Mouse (Mus musculus) layer of hippocampus, postnatal 14 days (tissue): ENCODE results near the gene Aff1. TPM values are rescaled to one million over a fixed set of nuclear protein-coding genes. Genes with fewer than 3 reads are reported as not detected.

Source experiments
- DNase-seq, 2 experiments: peaks; one replicate each; pipeline ENCODE4 v3.0.0; 2021 to 2022; ENCODE audit warnings: low spot score in 2 of 2, mixed read lengths in 1 of 2
- total RNA-seq, 2 experiments: library from RNA; stranded (reverse); gene quantifications; 2 replicates each; pipeline ENCODE4 v1.2.3; 2021

Aff1 gene
- total RNA-seq, 2 experiments from 2014 or later: 13.1 to 14.0 TPM

GRCm38 (mm10) chr5:103770447-103771222, 78.5 kb downstream of the Aff1 start:
- DNase-seq: no peak

- no peak for DNase-seq
Observed at GRCm38 (mm10) chr5:103771380-103771779, 79.2 kb downstream of the Aff1 start.

- DNase-seq: no peak
Observed at GRCm38 (mm10) chr5:103772252-103772651, 80.1 kb downstream of the Aff1 start.

GRCm38 (mm10) chr5:103773100-103773552, 81.0 kb downstream of the Aff1 start:
- peak; percentile 37 to 66 for DNase-seq

GRCm38 (mm10) chr5:103774703-103775333, 82.6 kb downstream of the Aff1 start:
- no peak for DNase-seq

GRCm38 (mm10) chr5:103775429-103775828, 83.3 kb downstream of the Aff1 start:
- no peak for DNase-seq

- no peak for DNase-seq
Observed at GRCm38 (mm10) chr5:103776842-103777241, 84.7 kb downstream of the Aff1 start.

GRCm38 (mm10) chr5:103777446-103777845, 85.3 kb downstream of the Aff1 start:
- no peak for DNase-seq

- DNase-seq: peak; percentile 61 to 73
Observed at GRCm38 (mm10) chr5:103778314-103779117, 86.3 kb downstream of the Aff1 start.

- no peak for DNase-seq
Observed at GRCm38 (mm10) chr5:103779836-103780235, 87.7 kb downstream of the Aff1 start.

- no peak for DNase-seq
Observed at GRCm38 (mm10) chr5:103780266-103780665, 88.1 kb downstream of the Aff1 start.

- peak in 1 of 2 experiments; percentile 44 for DNase-seq
Observed at GRCm38 (mm10) chr5:103780836-103781235, 88.7 kb downstream of the Aff1 start.

- DNase-seq: no peak
Observed at GRCm38 (mm10) chr5:103783086-103783668, 91.0 kb downstream of the Aff1 start.

- no peak for DNase-seq
Observed at GRCm38 (mm10) chr5:103786096-103786495, 93.9 kb downstream of the Aff1 start.

GRCm38 (mm10) chr5:103788476-103788875, 96.3 kb downstream of the Aff1 start:
- DNase-seq: peak in 1 of 2 experiments; percentile 26

- DNase-seq: peak; percentile 35 to 69
Observed at GRCm38 (mm10) chr5:103788976-103789375, 96.8 kb downstream of the Aff1 start.

- peak; percentile 75 to 85 for DNase-seq
Observed at GRCm38 (mm10) chr5:103789619-103790116, 97.5 kb downstream of the Aff1 start.

GRCm38 (mm10) chr5:103791741-103792140, 99.6 kb downstream of the Aff1 start:
- no peak for DNase-seq

- DNase-seq: no peak
Observed at GRCm38 (mm10) chr5:103795121-103795520, 102.9 kb downstream of the Aff1 start.

- DNase-seq: no peak
Observed at GRCm38 (mm10) chr5:103796035-103796434, 103.9 kb downstream of the Aff1 start.

GRCm38 (mm10) chr5:103797774-103798173, 105.6 kb downstream of the Aff1 start:
- DNase-seq: peak in 1 of 2 experiments; percentile 51
